Mouse (Mus musculus) embryonic facial prominence, embryonic 10.5 days (tissue): ENCODE measurements around the gene Rasa2. TPM values are rescaled to one million over a fixed set of nuclear protein-coding genes. Genes with fewer than 3 reads are reported as not detected.
"Not testable (repeated sequence)": the region's sequence is repeated elsewhere in the genome, so short reads cannot be mapped to it uniquely, and the experiment has no call there.

Experiments used
- DNase-seq: peaks from one replicate; pipeline ENCODE4 v3.0.0-alpha.2; 2017; ENCODE audit warnings: low spot score
- H3K27ac ChIP-seq: fragments of 300-500 bp; sonication (generic); replicated peaks from 2 replicates; pipeline ENCODE4 v1.5.1; 2016; ENCODE audit warnings: mild to moderate bottlenecking
- H3K27me3 ChIP-seq: fragments of 300-500 bp; sonication (generic); replicated peaks from 2 replicates; pipeline ENCODE4 v1.6.1; 2016; ENCODE audit warnings: low read depth, mild to moderate bottlenecking; ENCODE audit not compliant: poor library complexity, severe bottlenecking
- H3K36me3 ChIP-seq: fragments of 300-500 bp; sonication (generic); replicated peaks from 2 replicates; pipeline ENCODE4 v1.6.1; 2016; ENCODE audit warnings: mild to moderate bottlenecking, moderate library complexity
- H3K4me1 ChIP-seq: fragments of 300-500 bp; sonication (generic); 2 replicates; pipeline ENCODE4 v1.6.1; 2016
- H3K4me3 ChIP-seq: fragments of 300-500 bp; sonication (generic); 2 replicates; pipeline ENCODE4 v1.5.1; 2016; ENCODE audit warnings: mild to moderate bottlenecking, moderate library complexity
- H3K9me3 ChIP-seq: fragments of 300-500 bp; sonication (generic); 2 replicates; pipeline ENCODE4 v1.6.1; 2016; ENCODE audit warnings: mild to moderate bottlenecking
- WGBS: fragments of 180-500 bp; shearing (Covaris S2); methylation state at CpG from one replicate; pipeline ENCODE4 v1.1.7; 2016; 5-methylcytosine and 5-hydroxymethylcytosine counted together
- polyA plus RNA-seq: library from polyadenylated mRNA; unstranded; fragments of >200 nt; fragmentation: Nextera tagmentation; extraction: Ambion mirVana; gene quantifications from 2 replicates; pipeline ENCODE4 v1.2.1, GENCODE M21; 2016

The Rasa2 gene
- polyA plus RNA-seq, 1 experiment from 2014 or later: 15.8 TPM

DNA sequence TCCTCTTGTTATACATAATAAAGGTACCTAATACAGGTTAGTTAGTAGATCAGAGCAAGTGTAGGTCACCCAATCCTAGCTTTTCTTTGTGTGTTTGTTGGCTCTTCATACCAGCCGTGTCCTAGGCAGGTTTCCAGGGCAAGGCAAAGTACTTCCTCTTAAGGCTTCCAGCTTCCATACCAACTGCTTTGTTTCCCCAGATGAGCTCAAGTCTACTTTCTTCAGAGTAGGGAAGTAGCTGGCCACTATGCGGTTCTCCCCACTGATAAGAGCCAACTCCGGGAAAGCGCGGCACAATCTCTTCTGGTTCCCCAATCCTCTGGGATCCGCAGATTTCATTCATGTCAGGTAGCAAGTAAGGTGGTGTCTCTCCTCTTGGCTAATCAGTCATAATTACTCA, 72.3 kb downstream of the Rasa2 start:
- DNase-seq: no peak
- no peaks in the 10 kb centered on the region for H3K4me1 ChIP-seq
- no peak overlapping the region for H3K27ac ChIP-seq
- H3K9me3 ChIP-seq: no peaks in the 10 kb centered on the region
- 95% methylated on average over 6 of the region's 6 CpGs for WGBS
- H3K36me3 ChIP-seq: peaks cover 43% of the 10 kb centered on the region
- H3K27me3 ChIP-seq: no peaks in the 10 kb centered on the region
- H3K4me3 ChIP-seq: no peak overlapping the region

DNA sequence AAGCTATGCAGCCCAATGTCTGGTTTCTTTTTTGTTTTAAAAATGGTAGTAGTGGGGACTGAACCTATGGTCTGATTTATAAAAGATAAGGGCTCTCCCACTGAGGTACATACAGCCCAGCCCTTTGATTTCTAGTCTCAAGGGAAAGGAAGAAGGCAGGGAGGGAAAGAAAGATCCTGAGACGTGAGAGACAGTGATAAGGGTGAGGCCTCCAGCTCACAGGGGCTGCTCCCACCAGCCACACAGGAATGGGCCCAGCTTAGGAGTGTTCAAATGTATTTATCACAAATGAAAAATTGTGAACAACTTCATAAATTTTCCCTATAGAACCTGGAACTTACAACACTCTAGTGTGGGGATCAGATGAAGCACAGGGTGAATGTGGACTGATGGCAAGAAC, 72.8 kb downstream of the Rasa2 start:
- H3K27ac ChIP-seq: no peak overlapping the region
- H3K4me1 ChIP-seq: no peaks in the 10 kb centered on the region
- no peak overlapping the region for H3K4me3 ChIP-seq
- no peaks in the 10 kb centered on the region for H3K9me3 ChIP-seq
- H3K36me3 ChIP-seq: peaks cover 37% of the 10 kb centered on the region
- whole genome bisulfite sequencing: 81% methylated on average over 1 of the region's 1 CpGs
- no peak for DNase-seq
- H3K27me3 ChIP-seq: no peaks in the 10 kb centered on the region

GRCm38 (mm10) chr9:96554095-96554494, 77.3 kb downstream of the Rasa2 start:
- Histone ChIP-seq H3K36me3 (peaks cover 31% of the 10 kb centered on the region), H3K4me1 (no peaks in the 10 kb centered on the region), H3K27ac (no peak overlapping the region), H3K27me3 (no peaks in the 10 kb centered on the region), H3K9me3 (no peaks in the 10 kb centered on the region), H3K4me3 (no peak overlapping the region)
- no peak for DNase-seq
- WGBS: 89% methylated on average over 1 of the region's 1 CpGs

DNA sequence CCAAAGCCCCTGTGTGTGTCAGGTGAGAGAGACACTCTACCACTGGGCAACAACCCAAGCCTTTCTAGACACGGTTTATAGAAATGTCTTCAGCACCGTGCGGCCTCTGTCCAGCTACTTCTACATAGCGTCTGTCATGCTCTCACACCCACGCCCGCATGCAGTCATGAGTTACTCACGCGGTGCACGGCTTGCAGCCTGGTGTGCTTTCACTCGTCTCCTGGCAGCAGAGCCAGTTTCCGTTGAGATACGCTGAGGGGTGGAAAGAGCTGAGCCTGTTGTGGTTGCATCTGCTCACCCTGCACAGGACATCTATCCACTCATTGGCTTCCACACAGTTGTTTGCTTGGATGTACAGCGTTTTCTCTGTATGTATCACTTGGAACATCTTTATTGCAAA, 86.0 kb downstream of the Rasa2 start:
- H3K9me3 ChIP-seq: no peaks in the 10 kb centered on the region
- peaks cover 36% of the 10 kb centered on the region for H3K36me3 ChIP-seq
- H3K4me1 ChIP-seq: no peaks in the 10 kb centered on the region
- DNase-seq: no peak
- H3K27ac ChIP-seq: no peak overlapping the region
- H3K27me3 ChIP-seq: no peaks in the 10 kb centered on the region
- H3K4me3 ChIP-seq: no peak overlapping the region
- 93% methylated on average over 13 of the region's 13 CpGs for WGBS

GRCm38 (mm10) chr9:96543643-96544640, 87.5 kb downstream of the Rasa2 start:
- Histone ChIP-seq H3K36me3 (peaks cover 36% of the 10 kb centered on the region), H3K4me1 (no peaks in the 10 kb centered on the region), H3K4me3 (peak overlapping the region; percentile 43), H3K27ac (0 out of 2 replicates have a peak overlapping the region, but pooled peaks have one; percentile 40), H3K27me3 (no peaks in the 10 kb centered on the region), H3K9me3 (no peaks in the 10 kb centered on the region)
- 32% methylated on average over 27 of the region's 27 CpGs for WGBS
- peak; percentile 86 for DNase-seq

DNA sequence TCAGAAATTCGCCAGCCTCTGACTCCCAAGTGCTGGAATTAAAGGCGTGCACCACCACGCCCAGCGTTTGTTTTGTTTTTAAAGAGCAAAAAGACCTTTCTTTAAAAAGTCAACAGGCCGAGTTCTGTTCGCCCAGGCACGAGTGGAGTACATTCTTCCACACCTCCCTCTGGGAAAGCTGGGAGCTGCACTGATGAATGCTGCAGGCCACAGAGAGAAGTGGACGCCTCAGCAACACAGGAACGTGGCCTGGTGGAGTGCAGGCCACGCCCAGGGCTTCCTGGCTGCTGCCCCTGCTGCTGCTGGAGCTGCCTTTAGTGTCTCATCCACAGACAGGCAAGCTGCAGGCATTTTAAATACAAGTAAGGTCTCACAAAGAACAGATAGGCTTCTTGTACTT, 92.5 kb downstream of the Rasa2 start:
- Histone ChIP-seq H3K4me3 (no peak overlapping the region), H3K27me3 (no peaks in the 10 kb centered on the region), H3K9me3 (no peaks in the 10 kb centered on the region), H3K4me1 (peaks cover 13% of the 10 kb centered on the region), H3K36me3 (peaks cover 14% of the 10 kb centered on the region), H3K27ac (no peak overlapping the region)
- WGBS: 66% methylated on average over 10 of the region's 10 CpGs
- no peak for DNase-seq

GRCm38 (mm10) chr9:96537615-96537919, 93.8 kb downstream of the Rasa2 start:
- 92% methylated on average over 6 of the region's 6 CpGs for WGBS
- DNase-seq: no peak
- Histone ChIP-seq H3K36me3 (peaks cover 8% of the 10 kb centered on the region), H3K9me3 (no peaks in the 10 kb centered on the region), H3K27me3 (no peaks in the 10 kb centered on the region), H3K4me1 (peaks cover 13% of the 10 kb centered on the region), H3K27ac (0 out of 2 replicates have a peak overlapping the region, but pooled peaks have one; percentile 76), H3K4me3 (0 out of 2 replicates have a peak overlapping the region, but pooled peaks have one; percentile 53)

- Histone ChIP-seq H3K27me3 (no peaks in the 10 kb centered on the region), H3K4me3 (peak overlapping the region; percentile 53), H3K27ac (peak overlapping the region; percentile 76), H3K4me1 (peaks cover 13% of the 10 kb centered on the region), H3K9me3 (no peaks in the 10 kb centered on the region), H3K36me3 (peaks cover 7% of the 10 kb centered on the region)
- peak; percentile 77 for DNase-seq
- 32% methylated on average over 37 of the region's 37 CpGs for WGBS
Observed at GRCm38 (mm10) chr9:96536895-96537614, 94.4 kb downstream of the Rasa2 start.

DNA sequence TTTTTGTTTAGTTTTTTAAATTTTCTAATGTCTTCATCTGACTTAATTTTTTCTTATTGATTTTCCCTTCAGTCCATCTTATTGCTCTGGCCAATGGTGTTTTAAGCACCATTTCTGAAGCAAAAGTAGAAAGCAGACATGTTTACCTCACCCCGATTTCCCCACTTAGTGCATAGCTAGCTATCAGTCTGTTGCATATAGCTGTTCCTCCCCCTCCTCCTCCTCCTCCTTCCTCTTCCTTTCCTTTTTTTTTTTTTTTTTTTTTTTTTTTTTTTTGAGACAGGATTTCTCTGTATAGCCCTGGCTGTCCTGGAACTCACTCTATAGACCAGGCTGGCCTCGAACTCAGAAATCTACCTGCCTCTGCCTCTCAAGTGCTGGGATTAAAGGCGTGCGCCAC, 95.3 kb downstream of the Rasa2 start:
- 89% methylated on average over 4 of the region's 4 CpGs for WGBS
- H3K27ac ChIP-seq, H3K36me3 ChIP-seq, H3K9me3 ChIP-seq, DNase-seq, H3K27me3 ChIP-seq, H3K4me3 ChIP-seq: not testable (repeated sequence)
- H3K4me1 ChIP-seq: peaks cover 13% of the 10 kb centered on the region

DNA sequence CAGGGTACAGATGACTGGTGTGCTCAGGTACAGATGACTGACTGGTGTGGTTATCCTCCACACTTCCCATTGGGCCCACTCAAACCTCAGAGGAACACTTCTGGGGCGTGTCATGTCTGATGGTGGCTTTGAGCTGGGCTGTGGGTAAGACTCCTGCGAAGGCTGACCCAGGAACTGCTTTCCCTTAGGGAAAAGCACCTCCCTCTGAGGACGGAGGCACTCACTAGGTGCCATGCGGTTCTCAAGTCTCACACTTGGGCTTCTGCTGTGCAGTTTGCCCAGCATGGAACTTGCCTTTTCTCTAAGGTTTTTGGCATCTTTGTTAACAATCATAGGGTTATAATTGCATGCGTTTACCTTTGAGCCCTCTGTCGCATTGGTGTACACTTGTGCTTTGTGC, 96.0 kb downstream of the Rasa2 start:
- no peaks in the 10 kb centered on the region for H3K27me3 ChIP-seq
- WGBS: 83% methylated on average over 6 of the region's 6 CpGs
- DNase-seq: no peak

GRCm38 (mm10) chr9:96534256-96534655, 97.2 kb downstream of the Rasa2 start:
- Histone ChIP-seq H3K36me3 (no peaks in the 10 kb centered on the region), H3K27ac (no peak overlapping the region), H3K4me3 (no peak overlapping the region), H3K9me3 (no peaks in the 10 kb centered on the region), H3K27me3 (no peaks in the 10 kb centered on the region), H3K4me1 (peaks cover 18% of the 10 kb centered on the region)
- DNase-seq: no peak
- WGBS: 92% methylated on average over 4 of the region's 4 CpGs

More for the DNA sequence above, 96.0 kb downstream of the Rasa2 start:
- Histone ChIP-seq H3K36me3 (no peaks in the 10 kb centered on the region), H3K9me3 (no peaks in the 10 kb centered on the region), H3K4me3 (no peak overlapping the region), H3K4me1 (peaks cover 17% of the 10 kb centered on the region), H3K27ac (no peak overlapping the region)

- DNase-seq: no peak
- no peaks in the 10 kb centered on the region for H3K36me3 ChIP-seq
- no peaks in the 10 kb centered on the region for H3K27me3 ChIP-seq
- H3K4me3 ChIP-seq: no peak overlapping the region
- no peak overlapping the region for H3K27ac ChIP-seq
- H3K9me3 ChIP-seq: no peaks in the 10 kb centered on the region
- 77% methylated on average over 6 of the region's 6 CpGs for WGBS
- peaks cover 18% of the 10 kb centered on the region for H3K4me1 ChIP-seq
Observed at GRCm38 (mm10) chr9:96533476-96533875, 97.9 kb downstream of the Rasa2 start.

DNA sequence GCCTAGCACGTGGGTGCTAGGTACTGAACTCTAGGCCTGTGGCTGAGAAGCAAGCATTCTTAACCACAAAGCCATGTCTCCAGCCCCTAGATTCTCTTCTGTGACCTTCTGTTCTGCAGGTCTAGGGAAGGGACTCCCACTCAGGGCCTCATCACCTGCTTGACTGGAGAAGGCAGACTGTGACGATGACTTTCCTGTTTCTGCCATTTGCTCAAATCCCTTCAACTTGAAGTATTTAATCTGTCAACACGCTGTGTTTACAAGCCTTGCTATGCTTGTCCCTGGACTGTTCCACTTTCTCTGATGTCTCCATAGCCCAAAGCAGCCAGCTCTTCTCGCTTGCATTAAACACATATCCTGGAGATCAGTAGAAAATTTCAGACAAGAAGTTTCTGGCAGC, 98.9 kb downstream of the Rasa2 start:
- no peak for DNase-seq
- no peaks in the 10 kb centered on the region for H3K36me3 ChIP-seq
- no peak overlapping the region for H3K4me3 ChIP-seq
- no peaks in the 10 kb centered on the region for H3K27me3 ChIP-seq
- H3K27ac ChIP-seq: no peak overlapping the region
- 87% methylated on average over 4 of the region's 4 CpGs for WGBS
- peaks cover 18% of the 10 kb centered on the region for H3K4me1 ChIP-seq
- H3K9me3 ChIP-seq: no peaks in the 10 kb centered on the region
